Mouse (Mus musculus) hindbrain, embryonic 14.5 days (tissue): ENCODE measurements around the gene Bbs9. TPM values are rescaled to one million over a fixed set of nuclear protein-coding genes. Genes with fewer than 3 reads are reported as not detected.

Source experiments
- ATAC-seq: fragments of 200-750 bp; cut with Nextera tagmentation; 2 replicates; pipeline ENCODE4 v1.8.0; 2017; ENCODE audit warnings: moderate number of reproducible peaks, mild to moderate bottlenecking, moderate TSS enrichment, moderate library complexity; ENCODE audit not compliant: low FRiP score
- DNase-seq: peaks from one replicate; pipeline ENCODE4 v3.0.0-alpha.2; 2015; ENCODE audit warnings: low spot score
- H3K27ac ChIP-seq: fragments of 300-500 bp; sonication (generic); 2 replicates; pipeline ENCODE4 v1.5.1; 2014; ENCODE audit warnings: mild to moderate bottlenecking, moderate library complexity
- H3K27me3 ChIP-seq: fragments of 300-500 bp; sonication (generic); 2 replicates; pipeline ENCODE4 v1.6.1; 2014; ENCODE audit warnings: mild to moderate bottlenecking, low read length, mixed read lengths; ENCODE audit not compliant: control insufficient read depth, insufficient read depth
- H3K36me3 ChIP-seq: fragments of 300-500 bp; sonication (generic); replicated peaks from 2 replicates; pipeline ENCODE4 v1.6.1; 2014; ENCODE audit not compliant: control insufficient read depth, insufficient read depth
- H3K4me1 ChIP-seq: fragments of 300-500 bp; sonication (generic); replicated peaks from 2 replicates; pipeline ENCODE4 v1.6.1; 2014; ENCODE audit warnings: antibody characterized with exemption, low read length, mixed read lengths; ENCODE audit not compliant: control insufficient read depth, insufficient read depth
- H3K4me2 ChIP-seq: fragments of 300-500 bp; sonication (generic); replicated peaks from 2 replicates; pipeline ENCODE4 v1.6.1; 2014; ENCODE audit warnings: mild to moderate bottlenecking, moderate library complexity
- H3K4me3 ChIP-seq: fragments of 300-500 bp; sonication (generic); replicated peaks from 2 replicates; pipeline ENCODE4 v1.5.1; 2014; ENCODE audit warnings: mild to moderate bottlenecking, low read length
- H3K9ac ChIP-seq: fragments of 300-500 bp; sonication (generic); 2 replicates; pipeline ENCODE4 v1.6.1; 2014
- H3K9me3 ChIP-seq: fragments of 300-500 bp; sonication (generic); 2 replicates; pipeline ENCODE4 v1.6.1; 2016; ENCODE audit warnings: low read length; ENCODE audit not compliant: control insufficient read depth
- WGBS: fragments of 180-500 bp; shearing (Covaris S2); extraction: QIAGEN DNeasy Blood & Tissue Kit; methylation state at CpG from one replicate; pipeline ENCODE4 v1.1.7; 2014; 5-methylcytosine and 5-hydroxymethylcytosine counted together
- polyA plus RNA-seq: library from polyadenylated mRNA; unstranded; fragments of >200 nt; fragmentation: Nextera tagmentation; extraction: Ambion mirVana; gene quantifications from 2 replicates; pipeline ENCODE4 v1.2.1, GENCODE M21; 2014

Gene Bbs9
- polyA plus RNA-seq, 1 experiment from 2014 or later = 20.0 TPM

GRCm38 (mm10) chr9:22819539-22819938 lies 344.0 kb downstream of the Bbs9 start:
- no peak overlapping the region for H3K27ac ChIP-seq
- H3K4me3 ChIP-seq = no peak overlapping the region
- ATAC-seq (no peak), DNase-seq (no peak)
- H3K4me1 ChIP-seq = no peaks in the 10 kb centered on the region
- no peak overlapping the region for H3K4me2 ChIP-seq
- WGBS = 92% methylated on average over 6 of the region's 6 CpGs
- H3K9ac ChIP-seq = no peak overlapping the region
- H3K9me3 ChIP-seq = no peaks in the 10 kb centered on the region
- no peaks in the 10 kb centered on the region for H3K27me3 ChIP-seq
- H3K36me3 ChIP-seq = no peaks in the 10 kb centered on the region

GRCm38 (mm10) chr9:22820646-22821185 lies 345.2 kb downstream of the Bbs9 start:
- H3K4me3 ChIP-seq = no peak overlapping the region

GRCm38 (mm10) chr9:22822770-22823169 lies 347.3 kb downstream of the Bbs9 start:
- Histone ChIP-seq H3K27me3 (no peaks in the 10 kb centered on the region), H3K27ac (no peak overlapping the region), H3K4me1 (0 out of 2 replicates have a peak, but pooled peaks cover 3% of the 10 kb centered on the region), H3K4me3 (no peak overlapping the region), H3K9ac (no peak overlapping the region), H3K4me2 (no peak overlapping the region), H3K9me3 (no peaks in the 10 kb centered on the region), H3K36me3 (no peaks in the 10 kb centered on the region)
- ATAC-seq (no peak), DNase-seq (no peak)
- 71% methylated on average over 5 of the region's 5 CpGs for WGBS

More at GRCm38 (mm10) chr9:22820646-22821185, 345.2 kb downstream of the Bbs9 start:
- Histone ChIP-seq H3K4me1 (no peaks in the 10 kb centered on the region), H3K27ac (no peak overlapping the region), H3K4me2 (no peak overlapping the region), H3K36me3 (no peaks in the 10 kb centered on the region), H3K9me3 (no peaks in the 10 kb centered on the region), H3K27me3 (no peaks in the 10 kb centered on the region), H3K9ac (no peak overlapping the region)
- DNase-seq = no peak
- no peak for ATAC-seq
- 43% methylated on average over 6 of the region's 6 CpGs for WGBS

DNA sequence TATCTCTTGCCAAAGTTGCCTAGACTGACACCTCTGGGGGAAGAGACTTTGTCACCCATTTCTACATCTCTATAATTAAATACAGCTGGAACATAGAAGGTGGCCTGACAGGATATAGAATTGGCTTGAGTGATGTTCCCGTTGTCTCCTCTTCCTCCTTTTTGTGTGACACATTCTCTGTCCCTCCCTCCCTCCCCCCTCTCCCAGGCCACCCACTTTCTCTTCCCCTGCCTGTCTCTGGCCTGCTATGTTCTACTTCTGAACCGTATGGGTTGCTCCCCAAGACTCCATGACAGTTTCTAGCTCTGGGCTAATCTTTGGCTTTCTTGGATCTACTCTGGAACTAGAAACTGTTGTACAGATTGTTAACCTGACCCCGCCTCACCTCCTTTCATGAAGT lies 348.3 kb downstream of the Bbs9 start:
- no peaks in the 10 kb centered on the region for H3K9me3 ChIP-seq
- WGBS = 56% methylated on average over 3 of the region's 3 CpGs
- no peak overlapping the region for H3K4me3 ChIP-seq
- H3K36me3 ChIP-seq = no peaks in the 10 kb centered on the region
- no peak overlapping the region for H3K9ac ChIP-seq
- no peak overlapping the region for H3K27ac ChIP-seq
- no peaks in the 10 kb centered on the region for H3K27me3 ChIP-seq
- DNase-seq (no peak), ATAC-seq (no peak)
- H3K4me1 ChIP-seq = 0 out of 2 replicates have a peak, but pooled peaks cover 3% of the 10 kb centered on the region
- no peak overlapping the region for H3K4me2 ChIP-seq

GRCm38 (mm10) chr9:22824910-22825309 lies 349.4 kb downstream of the Bbs9 start:
- H3K4me2 ChIP-seq = no peak overlapping the region
- 22% methylated on average over 8 of the region's 8 CpGs for WGBS
- H3K36me3 ChIP-seq = no peaks in the 10 kb centered on the region
- no peaks in the 10 kb centered on the region for H3K27me3 ChIP-seq
- no peak for DNase-seq
- H3K4me3 ChIP-seq = no peak overlapping the region
- H3K4me1 ChIP-seq = peaks cover 12% of the 10 kb centered on the region; the same call in 1 of the 2 replicates
- ATAC-seq = no peak
- H3K27ac ChIP-seq = no peak overlapping the region
- no peaks in the 10 kb centered on the region for H3K9me3 ChIP-seq
- no peak overlapping the region for H3K9ac ChIP-seq

GRCm38 (mm10) chr9:22826571-22826990 lies 351.1 kb downstream of the Bbs9 start:
- no peak for DNase-seq
- no peak; the same call in 1 of the 2 replicates for ATAC-seq
- no peak overlapping the region for H3K27ac ChIP-seq

GRCm38 (mm10) chr9:22827176-22827770 lies 351.8 kb downstream of the Bbs9 start:
- DNase-seq = no peak
- H3K4me1 ChIP-seq = peaks cover 20% of the 10 kb centered on the region; the same call in 1 of the 2 replicates
- no peak overlapping the region for H3K4me2 ChIP-seq
- H3K27ac ChIP-seq = no peak overlapping the region
- H3K9me3 ChIP-seq = no peaks in the 10 kb centered on the region
- 45% methylated on average over 2 of the region's 2 CpGs for WGBS
- no peak for ATAC-seq
- H3K4me3 ChIP-seq = no peak overlapping the region
- no peaks in the 10 kb centered on the region for H3K27me3 ChIP-seq
- no peak overlapping the region for H3K9ac ChIP-seq
- no peaks in the 10 kb centered on the region for H3K36me3 ChIP-seq

More at GRCm38 (mm10) chr9:22826571-22826990, 351.1 kb downstream of the Bbs9 start:
- Histone ChIP-seq H3K4me3 (no peak overlapping the region), H3K4me1 (peaks cover 20% of the 10 kb centered on the region; the same call in 1 of the 2 replicates), H3K27me3 (no peaks in the 10 kb centered on the region), H3K36me3 (no peaks in the 10 kb centered on the region), H3K9me3 (no peaks in the 10 kb centered on the region), H3K9ac (no peak overlapping the region), H3K4me2 (no peak overlapping the region)
- 55% methylated on average over 3 of the region's 3 CpGs for WGBS

GRCm38 (mm10) chr9:22829212-22829960 lies 353.9 kb downstream of the Bbs9 start:
- peak overlapping the region; percentile 27 for H3K4me2 ChIP-seq
- peak; percentile 66 for ATAC-seq
- H3K4me1 ChIP-seq = peaks cover 20% of the 10 kb centered on the region; the same call in 1 of the 2 replicates

GRCm38 (mm10) chr9:22834994-22835512 lies 359.5 kb downstream of the Bbs9 start:
- Histone ChIP-seq H3K27ac (no peak overlapping the region), H3K27me3 (no peaks in the 10 kb centered on the region), H3K36me3 (no peaks in the 10 kb centered on the region), H3K4me1 (peaks cover 17% of the 10 kb centered on the region), H3K4me3 (no peak overlapping the region), H3K9me3 (no peaks in the 10 kb centered on the region), H3K9ac (no peak overlapping the region), H3K4me2 (no peak overlapping the region)
- no peak for ATAC-seq
- DNase-seq = no peak
- 98% methylated on average over 1 of the region's 1 CpGs for WGBS

More at GRCm38 (mm10) chr9:22829212-22829960, 353.9 kb downstream of the Bbs9 start:
- Histone ChIP-seq H3K9me3 (no peaks in the 10 kb centered on the region), H3K27me3 (no peaks in the 10 kb centered on the region), H3K27ac (peak overlapping the region; percentile 67), H3K4me3 (no peak overlapping the region), H3K9ac (0 out of 2 replicates have a peak overlapping the region, but pooled peaks have one; percentile 22), H3K36me3 (no peaks in the 10 kb centered on the region)
- WGBS = 43% methylated on average over 21 of the region's 21 CpGs
- DNase-seq = no peak
